Mouse (Mus musculus) limb, embryonic 15.5 days (tissue): ENCODE measurements around the gene Ccnk. TPM values are rescaled to one million over a fixed set of nuclear protein-coding genes. Genes with fewer than 3 reads are reported as not detected.

Experiments used
- ATAC-seq: fragments of 200-750 bp; cut with Nextera tagmentation; 2 replicates; pipeline ENCODE4 v1.8.0; 2017; ENCODE audit warnings: low read depth, moderate TSS enrichment; ENCODE audit not compliant: insufficient number of reproducible peaks, low FRiP score, low TSS enrichment
- H3K27ac ChIP-seq: fragments of 300-500 bp; sonication (generic); 2 replicates; pipeline ENCODE4 v1.5.1; 2015; ENCODE audit warnings: moderate library complexity, mild to moderate bottlenecking, inconsistent platforms
- H3K27me3 ChIP-seq: fragments of 300-500 bp; sonication (generic); 2 replicates; pipeline ENCODE4 v1.6.1; 2015; ENCODE audit warnings: inconsistent platforms
- H3K36me3 ChIP-seq: fragments of 300-500 bp; sonication (generic); 2 replicates; pipeline ENCODE4 v1.6.1; 2015; ENCODE audit warnings: inconsistent platforms
- H3K4me1 ChIP-seq: fragments of 300-500 bp; sonication (generic); 2 replicates; pipeline ENCODE4 v1.6.1; 2015; ENCODE audit warnings: inconsistent platforms
- H3K4me2 ChIP-seq: fragments of 300-500 bp; sonication (generic); 2 replicates; pipeline ENCODE4 v1.6.1; 2015; ENCODE audit warnings: mild to moderate bottlenecking, inconsistent platforms
- H3K4me3 ChIP-seq: fragments of 300-500 bp; sonication (generic); 2 replicates; pipeline ENCODE4 v1.5.1; 2015; ENCODE audit warnings: mild to moderate bottlenecking, inconsistent platforms
- H3K9ac ChIP-seq: fragments of 300-500 bp; sonication (generic); 2 replicates; pipeline ENCODE4 v1.6.1; 2015; ENCODE audit warnings: inconsistent platforms
- H3K9me3 ChIP-seq: fragments of 300-500 bp; sonication (generic); 2 replicates; pipeline ENCODE4 v1.6.1; 2016; ENCODE audit warnings: inconsistent platforms
- WGBS: fragments of 180-500 bp; shearing (Covaris S2); methylation state at CpG from one replicate; pipeline ENCODE4 v1.1.7; 2015; 5-methylcytosine and 5-hydroxymethylcytosine counted together
- polyA plus RNA-seq: library from polyadenylated mRNA; unstranded; fragments of >200 nt; fragmentation: Nextera tagmentation; extraction: Ambion mirVana; gene quantifications from 2 replicates; pipeline ENCODE4 v1.2.1, GENCODE M21; 2015

Ccnk gene
- polyA plus RNA-seq, 1 experiment from 2014 or later = 3.4 TPM

GRCm38 (mm10) chr12:108230077-108230476 lies 50.7 kb downstream of the Ccnk start:
- no peak overlapping the region for H3K9ac ChIP-seq
- H3K27me3 ChIP-seq = no peaks in the 10 kb centered on the region
- peaks cover 50% of the 10 kb centered on the region for H3K4me1 ChIP-seq
- no peak overlapping the region for H3K27ac ChIP-seq
- no peaks in the 10 kb centered on the region for H3K9me3 ChIP-seq
- 82% methylated on average over 12 of the region's 12 CpGs for WGBS
- H3K36me3 ChIP-seq = no peaks in the 10 kb centered on the region
- H3K4me3 ChIP-seq = no peak overlapping the region
- no peak for ATAC-seq
- no peak overlapping the region for H3K4me2 ChIP-seq

- ATAC-seq = no peak
- H3K9me3 ChIP-seq = no peaks in the 10 kb centered on the region
- no peak overlapping the region for H3K4me2 ChIP-seq
- no peak overlapping the region for H3K9ac ChIP-seq
- no peak overlapping the region for H3K27ac ChIP-seq
- no peaks in the 10 kb centered on the region for H3K27me3 ChIP-seq
- no peak overlapping the region for H3K4me3 ChIP-seq
- WGBS = 56% methylated on average over 17 of the region's 18 CpGs
- H3K4me1 ChIP-seq = peaks cover 48% of the 10 kb centered on the region
- H3K36me3 ChIP-seq = no peaks in the 10 kb centered on the region
Observed at GRCm38 (mm10) chr12:108230821-108231794, 51.7 kb downstream of the Ccnk start.

DNA sequence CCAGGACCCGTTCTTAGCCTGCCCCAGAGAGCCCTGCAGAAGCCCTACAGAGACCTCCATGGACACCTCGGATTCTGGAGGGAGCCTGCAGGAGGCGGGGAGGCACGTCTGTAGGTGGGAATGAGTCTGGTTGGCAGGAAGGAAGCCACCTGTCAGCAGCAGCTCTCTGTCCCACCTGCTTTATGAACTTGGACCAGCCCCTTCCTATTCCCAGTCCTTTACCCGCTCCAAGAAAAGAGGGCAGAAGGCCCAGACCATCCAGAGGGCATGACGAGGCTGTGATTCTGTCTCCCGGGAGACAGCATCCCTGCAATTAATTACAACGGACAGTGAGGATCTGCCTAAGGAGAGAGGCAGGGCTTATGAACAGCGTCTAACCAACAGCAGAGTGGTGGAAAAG lies 52.5 kb downstream of the Ccnk start:
- H3K4me3 ChIP-seq = no peak overlapping the region
- no peak for ATAC-seq
- no peak overlapping the region for H3K4me2 ChIP-seq
- H3K9me3 ChIP-seq = no peaks in the 10 kb centered on the region
- H3K27me3 ChIP-seq = no peaks in the 10 kb centered on the region
- H3K9ac ChIP-seq = no peak overlapping the region
- peaks cover 48% of the 10 kb centered on the region for H3K4me1 ChIP-seq
- H3K36me3 ChIP-seq = no peaks in the 10 kb centered on the region
- WGBS = 46% methylated on average over 9 of the region's 9 CpGs
- no peak overlapping the region for H3K27ac ChIP-seq

- WGBS = 78% methylated on average over 6 of the region's 6 CpGs
- Histone ChIP-seq H3K4me2 (no peak overlapping the region), H3K4me1 (peaks cover 62% of the 10 kb centered on the region), H3K9me3 (no peaks in the 10 kb centered on the region), H3K9ac (no peak overlapping the region), H3K27ac (no peak overlapping the region), H3K4me3 (no peak overlapping the region), H3K36me3 (no peaks in the 10 kb centered on the region), H3K27me3 (no peaks in the 10 kb centered on the region)
- no peak for ATAC-seq
Observed at GRCm38 (mm10) chr12:108233736-108234135, 54.4 kb downstream of the Ccnk start.

GRCm38 (mm10) chr12:108234832-108235602 lies 55.6 kb downstream of the Ccnk start:
- H3K9me3 ChIP-seq = no peaks in the 10 kb centered on the region
- no peak overlapping the region for H3K27ac ChIP-seq
- no peaks in the 10 kb centered on the region for H3K36me3 ChIP-seq
- no peak overlapping the region for H3K4me3 ChIP-seq
- H3K4me1 ChIP-seq = peaks cover 67% of the 10 kb centered on the region
- no peak overlapping the region for H3K9ac ChIP-seq
- no peak overlapping the region for H3K4me2 ChIP-seq
- H3K27me3 ChIP-seq = no peaks in the 10 kb centered on the region
- 76% methylated on average over 14 of the region's 14 CpGs for WGBS
- ATAC-seq = no peak

GRCm38 (mm10) chr12:108235976-108236555 lies 56.7 kb downstream of the Ccnk start:
- no peaks in the 10 kb centered on the region for H3K36me3 ChIP-seq
- peaks cover 75% of the 10 kb centered on the region for H3K4me1 ChIP-seq
- H3K4me2 ChIP-seq = no peak overlapping the region
- no peaks in the 10 kb centered on the region for H3K27me3 ChIP-seq
- H3K27ac ChIP-seq = peak overlapping the region; percentile 57; the same call in 1 of the 2 replicates
- peak; percentile 22; the same call in 1 of the 2 replicates for ATAC-seq
- H3K9ac ChIP-seq = no peak overlapping the region
- H3K9me3 ChIP-seq = no peaks in the 10 kb centered on the region
- no peak overlapping the region for H3K4me3 ChIP-seq
- 64% methylated on average over 18 of the region's 18 CpGs for WGBS

- ATAC-seq = no peak
- no peak overlapping the region for H3K9ac ChIP-seq
- no peaks in the 10 kb centered on the region for H3K36me3 ChIP-seq
- no peak overlapping the region for H3K4me2 ChIP-seq
- H3K9me3 ChIP-seq = no peaks in the 10 kb centered on the region
- H3K4me1 ChIP-seq = peaks cover 77% of the 10 kb centered on the region
- 78% methylated on average over 6 of the region's 6 CpGs for WGBS
- no peaks in the 10 kb centered on the region for H3K27me3 ChIP-seq
- no peak overlapping the region for H3K4me3 ChIP-seq
- no peak overlapping the region for H3K27ac ChIP-seq
Observed at GRCm38 (mm10) chr12:108237300-108238006, 58.1 kb downstream of the Ccnk start.

GRCm38 (mm10) chr12:108238395-108239035 lies 59.1 kb downstream of the Ccnk start:
- ATAC-seq = no peak
- no peaks in the 10 kb centered on the region for H3K36me3 ChIP-seq
- no peak overlapping the region for H3K27ac ChIP-seq
- peaks cover 77% of the 10 kb centered on the region for H3K4me1 ChIP-seq
- no peak overlapping the region for H3K9ac ChIP-seq
- H3K4me3 ChIP-seq = no peak overlapping the region
- no peak overlapping the region for H3K4me2 ChIP-seq
- no peaks in the 10 kb centered on the region for H3K27me3 ChIP-seq
- WGBS = 79% methylated on average over 17 of the region's 17 CpGs
- no peaks in the 10 kb centered on the region for H3K9me3 ChIP-seq

DNA sequence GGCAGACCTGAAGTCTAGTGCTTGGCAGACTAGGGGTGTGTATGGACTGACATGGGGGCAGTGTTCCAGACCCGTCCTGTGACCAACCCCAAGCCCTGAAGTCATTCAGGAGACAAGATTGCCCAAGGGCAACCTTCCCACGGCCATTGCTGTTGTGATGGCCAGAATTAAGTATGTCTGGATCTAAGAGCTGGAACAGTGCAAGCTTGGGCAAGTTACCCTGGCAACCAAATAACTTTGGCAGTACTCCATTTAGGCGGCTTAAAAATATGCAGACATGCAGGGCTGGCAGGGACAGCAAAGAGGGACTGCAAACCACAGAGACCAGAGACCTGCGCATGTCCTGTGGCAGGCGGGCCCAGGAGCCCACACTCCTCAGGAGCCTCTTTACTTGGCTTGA lies 60.1 kb downstream of the Ccnk start:
- Histone ChIP-seq H3K9ac (no peak overlapping the region), H3K36me3 (no peaks in the 10 kb centered on the region), H3K4me2 (no peak overlapping the region), H3K27me3 (no peaks in the 10 kb centered on the region), H3K4me3 (no peak overlapping the region), H3K27ac (no peak overlapping the region), H3K9me3 (no peaks in the 10 kb centered on the region), H3K4me1 (peaks cover 75% of the 10 kb centered on the region)
- 36% methylated on average over 5 of the region's 5 CpGs for WGBS
- no peak; the same call in 1 of the 2 replicates for ATAC-seq

DNA sequence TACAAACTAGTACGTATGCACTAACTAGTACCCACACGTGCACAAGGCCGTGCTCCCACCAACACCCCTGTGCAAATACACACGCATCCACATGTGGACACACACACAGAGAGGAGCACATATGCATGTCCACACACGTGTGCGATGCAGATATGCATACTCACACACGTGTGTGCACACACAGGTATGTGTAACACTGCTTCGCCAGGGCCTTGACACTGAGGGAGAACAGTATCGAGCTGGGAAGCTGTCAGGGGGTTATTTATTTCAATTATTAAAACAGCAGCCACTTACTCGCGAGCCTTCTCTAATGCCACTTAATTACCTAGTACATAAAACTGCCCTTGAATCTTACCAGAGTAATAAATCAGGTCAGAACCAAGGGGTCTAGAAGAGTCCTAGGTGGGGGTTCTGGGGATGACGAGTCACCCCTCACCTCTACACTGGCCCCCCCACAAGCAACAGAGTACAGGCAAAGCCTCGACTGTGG lies 61.1 kb downstream of the Ccnk start:
- Histone ChIP-seq H3K27ac (no peak overlapping the region), H3K9ac (no peak overlapping the region), H3K27me3 (no peaks in the 10 kb centered on the region), H3K9me3 (no peaks in the 10 kb centered on the region), H3K36me3 (no peaks in the 10 kb centered on the region), H3K4me1 (peaks cover 77% of the 10 kb centered on the region), H3K4me2 (no peak overlapping the region), H3K4me3 (no peak overlapping the region)
- ATAC-seq = no peak
- WGBS = 62% methylated on average over 13 of the region's 13 CpGs
